Mouse (Mus musculus): Measurements from ENCODE around the gene Izumo2. TPM values are rescaled to one million over a fixed set of nuclear protein-coding genes. Genes with fewer than 3 reads are reported as not detected.

The Izumo2 gene
- polyA plus RNA-seq, 1 experiment: not detected

DNA sequence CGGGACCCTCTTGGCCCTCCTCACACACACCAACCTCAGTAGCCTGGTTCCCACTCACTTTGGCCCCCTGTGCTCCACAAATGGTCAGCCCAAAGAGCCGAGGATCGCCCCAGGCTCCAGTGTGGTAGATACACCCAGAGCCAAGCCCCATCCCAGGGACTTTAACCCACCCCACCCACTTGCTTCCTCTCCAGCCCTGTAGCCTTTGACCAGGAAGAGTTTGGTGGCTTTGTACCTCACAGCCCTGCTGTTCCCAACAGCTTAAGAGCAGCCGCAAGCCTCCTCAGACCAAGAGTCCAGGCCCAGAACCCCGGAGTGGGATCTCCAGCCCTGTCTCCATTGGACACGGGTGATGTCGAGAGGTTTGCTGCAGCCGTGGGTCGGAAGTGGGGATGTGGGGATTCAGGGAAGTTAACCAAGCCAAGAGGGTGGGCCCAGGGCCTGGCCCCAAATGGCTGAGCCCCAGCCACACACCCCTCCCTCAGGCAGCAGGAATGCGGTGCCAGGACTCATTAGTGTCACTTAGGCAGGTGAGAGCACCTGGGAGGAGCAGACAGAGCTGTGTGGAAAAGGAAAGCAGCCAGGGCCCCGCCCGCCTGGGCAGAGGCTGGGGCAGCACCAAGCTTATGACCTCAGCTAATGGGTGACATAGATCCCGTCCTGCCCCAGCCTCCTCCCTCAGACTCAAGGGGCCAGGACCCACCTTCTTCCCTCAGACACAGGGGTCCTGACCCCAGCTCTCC lies 40.4 kb upstream of the Izumo2 start:
- TF ChIP-seq CTCF (conservative IDR thresholded peaks at IDR 0.05; ENCODE audit: insufficient read depth, insufficient read length, low read depth, low read length) (no peak), POLR2A (IDR thresholded peaks at IDR 0.05; ENCODE audit: low read depth, low read length) (no peak)
- Histone ChIP-seq H3K4me1 (ENCODE audit: control insufficient read depth, insufficient read depth, low read length) (no peaks in the 10 kb centered on the region), H3K27me3 (replicated peaks; ENCODE audit: control insufficient read depth, insufficient read depth, low read length) (no peaks in the 10 kb centered on the region), H3K36me3 (ENCODE audit: control insufficient read depth, insufficient read depth, low read length) (no peaks in the 10 kb centered on the region), H3K27ac (ENCODE audit: insufficient read depth, low read depth, low read length) (peak overlapping the region; percentile 7; the same call in 1 of the 2 replicates), H3K4me3 (ENCODE audit: insufficient read depth, low read depth, low read length) (peak overlapping the region; percentile 26; the same call in 1 of the 2 replicates)
- peak; percentile 66 for DNase-seq
- WGBS: 63% methylated on average over 13 of the region's 13 CpGs

DNA sequence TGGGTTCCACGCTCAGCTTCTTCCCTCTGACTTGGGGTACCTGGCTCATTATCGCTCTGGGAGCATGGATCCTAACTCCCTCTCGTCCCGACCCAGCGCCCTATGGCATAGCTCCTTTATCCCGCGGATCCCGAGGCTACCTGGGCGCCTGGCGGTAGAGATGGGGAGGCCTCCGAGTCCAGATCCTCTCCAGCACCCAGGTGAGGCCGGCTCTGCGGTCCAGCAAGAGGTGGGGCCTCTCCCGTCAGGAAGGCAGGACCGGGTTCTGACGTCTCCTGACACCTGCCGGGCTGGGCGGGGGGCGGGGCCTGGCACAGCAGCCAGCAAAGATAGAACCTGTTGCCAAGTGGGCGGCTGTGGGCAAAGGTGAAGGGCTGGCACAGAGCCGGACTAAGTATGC lies 39.4 kb upstream of the Izumo2 start:
- Histone ChIP-seq H3K27ac (ENCODE audit: insufficient read depth, low read depth, low read length) (no peak overlapping the region), H3K27me3 (replicated peaks; ENCODE audit: control insufficient read depth, insufficient read depth, low read length) (no peaks in the 10 kb centered on the region), H3K4me3 (ENCODE audit: insufficient read depth, low read depth, low read length) (peak overlapping the region; percentile 26; the same call in 1 of the 2 replicates), H3K36me3 (ENCODE audit: control insufficient read depth, insufficient read depth, low read length) (no peaks in the 10 kb centered on the region), H3K4me1 (ENCODE audit: control insufficient read depth, insufficient read depth, low read length) (no peaks in the 10 kb centered on the region)
- DNase-seq: peak; percentile 88
- no peak for TF ChIP-seq CTCF (conservative IDR thresholded peaks at IDR 0.05; ENCODE audit: insufficient read depth, insufficient read length, low read depth, low read length)
- no peak for TF ChIP-seq POLR2A (IDR thresholded peaks at IDR 0.05; ENCODE audit: low read depth, low read length)
- 14% methylated on average over 21 of the region's 21 CpGs for WGBS

- WGBS: 1% methylated on average over 23 of the region's 23 CpGs
- no peak within 1 kb of the TSS for H3K27ac ChIP-seq (ENCODE audit: insufficient read depth, low read depth, low read length)
- H3K36me3 ChIP-seq (ENCODE audit: control insufficient read depth, insufficient read depth, low read length): no peaks in the 10 kb centered on the region
- H3K4me1 ChIP-seq (ENCODE audit: control insufficient read depth, insufficient read depth, low read length): no peaks in the 10 kb centered on the region
- peak within 1 kb of the TSS; percentile 33; the same call in 1 of the 2 replicates for H3K4me3 ChIP-seq (ENCODE audit: insufficient read depth, low read depth, low read length)
- H3K27me3 ChIP-seq (replicated peaks; ENCODE audit: control insufficient read depth, insufficient read depth, low read length): no peaks in the 10 kb centered on the region
- DNase-seq: peak; percentile 97
- TF ChIP-seq CTCF (conservative IDR thresholded peaks at IDR 0.05; ENCODE audit: insufficient read depth, insufficient read length, low read depth, low read length) (no peak), POLR2A (IDR thresholded peaks at IDR 0.05; ENCODE audit: low read depth, low read length) (no peak)
Observed at GRCm38 (mm10) chr7:44670803-44671202, 37.7 kb upstream of the Izumo2 start, which contains the start of gene Myh14. Gene Myh14 (minus strand): TSS chr7:44670843.

- no peaks in the 10 kb centered on the region for H3K4me1 ChIP-seq (ENCODE audit: control insufficient read depth, insufficient read depth, low read length)
- H3K4me3 ChIP-seq (ENCODE audit: insufficient read depth, low read depth, low read length): no peak overlapping the region
- no peak overlapping the region for H3K27ac ChIP-seq (ENCODE audit: insufficient read depth, low read depth, low read length)
- H3K27me3 ChIP-seq (replicated peaks; ENCODE audit: control insufficient read depth, insufficient read depth, low read length): no peaks in the 10 kb centered on the region
- no peaks in the 10 kb centered on the region for H3K36me3 ChIP-seq (ENCODE audit: control insufficient read depth, insufficient read depth, low read length)
- TF ChIP-seq CTCF (conservative IDR thresholded peaks at IDR 0.05; ENCODE audit: insufficient read depth, insufficient read length, low read depth, low read length) (no peak), POLR2A (IDR thresholded peaks at IDR 0.05; ENCODE audit: low read depth, low read length) (no peak)
- peak; percentile 74 for DNase-seq
- 54% methylated on average over 5 of the region's 5 CpGs for WGBS
Observed at GRCm38 (mm10) chr7:44672193-44672592, 36.3 kb upstream of the Izumo2 start.

- Histone ChIP-seq H3K27ac (ENCODE audit: insufficient read depth, low read depth, low read length) (no peak overlapping the region), H3K27me3 (replicated peaks; ENCODE audit: control insufficient read depth, insufficient read depth, low read length) (no peaks in the 10 kb centered on the region), H3K4me1 (ENCODE audit: control insufficient read depth, insufficient read depth, low read length) (no peaks in the 10 kb centered on the region), H3K4me3 (ENCODE audit: insufficient read depth, low read depth, low read length) (no peak overlapping the region), H3K36me3 (ENCODE audit: control insufficient read depth, insufficient read depth, low read length) (no peaks in the 10 kb centered on the region)
- DNase-seq: no peak
- 71% methylated on average over 4 of the region's 4 CpGs for WGBS
- TF ChIP-seq CTCF (conservative IDR thresholded peaks at IDR 0.05; ENCODE audit: insufficient read depth, insufficient read length, low read depth, low read length) (no peak), POLR2A (IDR thresholded peaks at IDR 0.05; ENCODE audit: low read depth, low read length) (no peak)
Observed at GRCm38 (mm10) chr7:44674511-44674910, 34.0 kb upstream of the Izumo2 start.

GRCm38 (mm10) chr7:44675171-44675570 lies 33.4 kb upstream of the Izumo2 start:
- H3K4me3 ChIP-seq (ENCODE audit: insufficient read depth, low read depth, low read length): no peak overlapping the region
- WGBS: 88% methylated on average over 6 of the region's 6 CpGs
- TF ChIP-seq POLR2A (IDR thresholded peaks at IDR 0.05; ENCODE audit: low read depth, low read length) (no peak), CTCF (conservative IDR thresholded peaks at IDR 0.05; ENCODE audit: insufficient read depth, insufficient read length, low read depth, low read length) (no peak)

DNA sequence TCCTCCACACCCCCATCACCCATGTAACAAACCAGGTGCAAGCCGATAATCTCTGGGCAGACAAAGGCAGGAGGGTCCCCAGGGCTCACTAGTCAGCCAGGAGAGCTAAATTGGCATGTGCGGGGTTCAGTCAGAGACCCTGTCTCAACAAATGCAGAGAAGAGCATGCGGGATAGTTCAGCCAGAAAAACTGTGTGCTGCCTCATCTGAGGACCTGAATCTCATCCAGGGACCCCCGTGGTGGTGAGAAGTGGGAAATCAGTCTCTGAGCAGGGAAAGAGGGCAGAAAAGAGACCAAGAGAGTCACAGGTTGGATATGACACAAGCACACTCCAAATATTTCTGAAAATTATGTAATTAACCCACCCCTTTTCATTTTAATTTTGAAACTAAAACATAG lies 32.4 kb upstream of the Izumo2 start:
- H3K36me3 ChIP-seq (ENCODE audit: control insufficient read depth, insufficient read depth, low read length): no peaks in the 10 kb centered on the region
- H3K4me3 ChIP-seq (ENCODE audit: insufficient read depth, low read depth, low read length): no peak overlapping the region
- TF ChIP-seq POLR2A (IDR thresholded peaks at IDR 0.05; ENCODE audit: low read depth, low read length) (no peak), CTCF (conservative IDR thresholded peaks at IDR 0.05; ENCODE audit: insufficient read depth, insufficient read length, low read depth, low read length) (no peak)
- no peak overlapping the region for H3K27ac ChIP-seq (ENCODE audit: insufficient read depth, low read depth, low read length)
- H3K4me1 ChIP-seq (ENCODE audit: control insufficient read depth, insufficient read depth, low read length): no peaks in the 10 kb centered on the region
- DNase-seq: no peak
- WGBS: 62% methylated on average over 4 of the region's 4 CpGs
- no peaks in the 10 kb centered on the region for H3K27me3 ChIP-seq (replicated peaks; ENCODE audit: control insufficient read depth, insufficient read depth, low read length)

More at GRCm38 (mm10) chr7:44675171-44675570, 33.4 kb upstream of the Izumo2 start:
- Histone ChIP-seq H3K27ac (ENCODE audit: insufficient read depth, low read depth, low read length) (no peak overlapping the region), H3K4me1 (ENCODE audit: control insufficient read depth, insufficient read depth, low read length) (no peaks in the 10 kb centered on the region), H3K27me3 (replicated peaks; ENCODE audit: control insufficient read depth, insufficient read depth, low read length) (no peaks in the 10 kb centered on the region), H3K36me3 (ENCODE audit: control insufficient read depth, insufficient read depth, low read length) (no peaks in the 10 kb centered on the region)
- DNase-seq: no peak
